Mouse (Mus musculus): ENCODE data around the gene 1700024G13Rik. TPM values are rescaled to one million over a fixed set of nuclear protein-coding genes. Genes with fewer than 3 reads are reported as not detected.
"Not testable (repeated sequence)": the region's sequence is repeated elsewhere in the genome, so short reads cannot be mapped to it uniquely, and the experiment has no call there.

1700024G13Rik gene
- 0.52 and 0.71 TPM in 2 replicates for polyA plus RNA-seq (2012; rRNA removed)

GRCm38 (mm10) chr14:32388196-32388595, at the start of gene 1700024G13Rik:
1700024G13Rik (minus strand) TSS chr14:32388391.
- TF ChIP-seq POLR2A (IDR thresholded peaks at IDR 0.05; ENCODE audit: borderline replicate concordance, insufficient read depth, low read length): no peak
- no peak for TF ChIP-seq CTCF (IDR thresholded peaks at IDR 0.05; ENCODE audit: borderline replicate concordance, insufficient read depth, low read depth, low read length)
- 16% methylated on average over 13 of the region's 13 CpGs for WGBS

GRCm38 (mm10) chr14:32437352-32437793, 49.2 kb upstream of the 1700024G13Rik start:
- H3K27me3 ChIP-seq (ENCODE audit: control insufficient read depth, insufficient read depth, low read length): no peaks in the 10 kb centered on the region
- H3K4me3 ChIP-seq (replicated peaks; ENCODE audit: insufficient read depth, low read depth, low read length): no peak overlapping the region
- TF ChIP-seq POLR2A (IDR thresholded peaks at IDR 0.05; ENCODE audit: borderline replicate concordance, insufficient read depth, low read length) (no peak), CTCF (IDR thresholded peaks at IDR 0.05; ENCODE audit: borderline replicate concordance, insufficient read depth, low read depth, low read length) (peak; percentile 15; the same call in 1 of the 2 replicates)
- no peak for DNase-seq
- H3K4me1 ChIP-seq (ENCODE audit: control insufficient read depth, insufficient read depth, low read length): no peaks in the 10 kb centered on the region
- no peak overlapping the region for H3K27ac ChIP-seq (ENCODE audit: insufficient read depth, low read length)
- 31% methylated on average over 5 of the region's 5 CpGs for WGBS

More at GRCm38 (mm10) chr14:32388196-32388595, at the start of gene 1700024G13Rik:
- H3K4me3 ChIP-seq (replicated peaks; ENCODE audit: insufficient read depth, low read depth, low read length): no peak within 1 kb of the TSS
- no peak for DNase-seq
- no peaks in the 10 kb centered on the region for H3K4me1 ChIP-seq (ENCODE audit: control insufficient read depth, insufficient read depth, low read length)
- H3K27ac ChIP-seq (ENCODE audit: insufficient read depth, low read length): no peak within 1 kb of the TSS
- no peaks in the 10 kb centered on the region for H3K27me3 ChIP-seq (ENCODE audit: control insufficient read depth, insufficient read depth, low read length)

GRCm38 (mm10) chr14:32429030-32429602, 40.9 kb upstream of the 1700024G13Rik start:
- Histone ChIP-seq H3K4me3 (replicated peaks; ENCODE audit: insufficient read depth, low read depth, low read length) (no peak overlapping the region), H3K27ac (ENCODE audit: insufficient read depth, low read length) (no peak overlapping the region), H3K4me1 (ENCODE audit: control insufficient read depth, insufficient read depth, low read length) (peaks cover 5% of the 10 kb centered on the region), H3K27me3 (ENCODE audit: control insufficient read depth, insufficient read depth, low read length) (no peaks in the 10 kb centered on the region)
- DNase-seq: no peak
- TF ChIP-seq POLR2A (IDR thresholded peaks at IDR 0.05; ENCODE audit: borderline replicate concordance, insufficient read depth, low read length): no peak
- TF ChIP-seq CTCF (IDR thresholded peaks at IDR 0.05; ENCODE audit: borderline replicate concordance, insufficient read depth, low read depth, low read length): no peak
- WGBS: 56% methylated on average over 8 of the region's 8 CpGs

GRCm38 (mm10) chr14:32423946-32424345, 35.8 kb upstream of the 1700024G13Rik start:
- Histone ChIP-seq H3K27ac (ENCODE audit: insufficient read depth, low read length) (no peak overlapping the region), H3K27me3 (ENCODE audit: control insufficient read depth, insufficient read depth, low read length) (no peaks in the 10 kb centered on the region), H3K4me1 (ENCODE audit: control insufficient read depth, insufficient read depth, low read length) (peaks cover 16% of the 10 kb centered on the region), H3K4me3 (replicated peaks; ENCODE audit: insufficient read depth, low read depth, low read length) (no peak overlapping the region)
- TF ChIP-seq CTCF (IDR thresholded peaks at IDR 0.05; ENCODE audit: borderline replicate concordance, insufficient read depth, low read depth, low read length): no peak
- no peak for TF ChIP-seq POLR2A (IDR thresholded peaks at IDR 0.05; ENCODE audit: borderline replicate concordance, insufficient read depth, low read length)
- peak; percentile 59 to 79 for DNase-seq
- 14% methylated on average over 7 of the region's 7 CpGs for WGBS

- Histone ChIP-seq H3K4me3 (replicated peaks; ENCODE audit: insufficient read depth, low read depth, low read length) (no peak overlapping the region), H3K27me3 (ENCODE audit: control insufficient read depth, insufficient read depth, low read length) (no peaks in the 10 kb centered on the region), H3K4me1 (ENCODE audit: control insufficient read depth, insufficient read depth, low read length) (peaks cover 8% of the 10 kb centered on the region; the same call in 1 of the 2 replicates), H3K27ac (ENCODE audit: insufficient read depth, low read length) (no peak overlapping the region)
- DNase-seq: no peak
- 84% methylated on average over 11 of the region's 11 CpGs for WGBS
- no peak for TF ChIP-seq POLR2A (IDR thresholded peaks at IDR 0.05; ENCODE audit: borderline replicate concordance, insufficient read depth, low read length)
- no peak for TF ChIP-seq CTCF (IDR thresholded peaks at IDR 0.05; ENCODE audit: borderline replicate concordance, insufficient read depth, low read depth, low read length)
Measured at GRCm38 (mm10) chr14:32418747-32419146, 30.6 kb upstream of the 1700024G13Rik start.

- DNase-seq: no peak
- H3K27me3 ChIP-seq (ENCODE audit: control insufficient read depth, insufficient read depth, low read length): no peaks in the 10 kb centered on the region
- H3K4me1 ChIP-seq (ENCODE audit: control insufficient read depth, insufficient read depth, low read length): no peaks in the 10 kb centered on the region
- no peak for TF ChIP-seq POLR2A (IDR thresholded peaks at IDR 0.05; ENCODE audit: borderline replicate concordance, insufficient read depth, low read length)
- TF ChIP-seq CTCF (IDR thresholded peaks at IDR 0.05; ENCODE audit: borderline replicate concordance, insufficient read depth, low read depth, low read length): no peak
- H3K27ac ChIP-seq (ENCODE audit: insufficient read depth, low read length): no peak overlapping the region
- H3K4me3 ChIP-seq (replicated peaks; ENCODE audit: insufficient read depth, low read depth, low read length): no peak overlapping the region
- WGBS: 70% methylated on average over 5 of the region's 5 CpGs
Measured at GRCm38 (mm10) chr14:32412075-32412474, 23.9 kb upstream of the 1700024G13Rik start.

- TF ChIP-seq POLR2A (IDR thresholded peaks at IDR 0.05; ENCODE audit: borderline replicate concordance, insufficient read depth, low read length) (no peak), CTCF (IDR thresholded peaks at IDR 0.05; ENCODE audit: borderline replicate concordance, insufficient read depth, low read depth, low read length) (no peak)
- Histone ChIP-seq H3K27ac (ENCODE audit: insufficient read depth, low read length) (no peak overlapping the region), H3K27me3 (ENCODE audit: control insufficient read depth, insufficient read depth, low read length) (no peaks in the 10 kb centered on the region), H3K4me3 (replicated peaks; ENCODE audit: insufficient read depth, low read depth, low read length) (no peak overlapping the region), H3K4me1 (ENCODE audit: control insufficient read depth, insufficient read depth, low read length) (no peaks in the 10 kb centered on the region)
- no peak for DNase-seq
- 79% methylated on average over 5 of the region's 5 CpGs for WGBS
Measured at GRCm38 (mm10) chr14:32410084-32410483, 21.9 kb upstream of the 1700024G13Rik start.

GRCm38 (mm10) chr14:32405399-32405798, 17.2 kb upstream of the 1700024G13Rik start:
- DNase-seq; H3K27ac ChIP-seq (ENCODE audit: insufficient read depth, low read length); H3K4me1 ChIP-seq (ENCODE audit: control insufficient read depth, insufficient read depth, low read length); H3K27me3 ChIP-seq (ENCODE audit: control insufficient read depth, insufficient read depth, low read length); H3K4me3 ChIP-seq (replicated peaks; ENCODE audit: insufficient read depth, low read depth, low read length): not testable (repeated sequence)
- whole genome bisulfite sequencing: 55% methylated on average over 1 of the region's 1 CpGs

All from cerebellum, adult 2 months (tissue).